ENCODE assay signal across 26 mouse cellular contexts in the genomic region with DNA sequence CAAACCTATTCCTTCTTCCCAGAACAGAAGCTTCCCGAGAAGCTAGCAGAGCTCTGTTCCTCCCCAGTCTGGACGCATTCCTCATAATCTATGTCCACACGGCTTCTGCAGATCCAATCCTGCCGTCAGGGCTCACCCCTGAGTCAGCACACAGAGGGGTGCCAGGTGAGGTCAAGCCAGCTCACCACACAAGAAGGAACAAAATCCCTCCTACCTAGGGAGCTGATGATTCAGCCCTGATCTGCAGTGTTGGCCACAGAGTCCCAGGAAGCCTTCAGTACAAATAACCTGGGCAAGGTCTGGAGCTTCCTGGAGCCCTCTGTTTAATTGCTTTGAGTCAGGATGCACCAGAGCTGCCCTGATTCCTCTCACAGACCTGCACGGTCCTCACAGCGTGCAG.
DNase-seq lines count a peak whose midpoint lies in the region; ATAC-seq and TF ChIP-seq lines count a peak whose summit lies in the region.
"Had no signal": no experiment of that assay in that cellular context is flagged by ENCODE, and none has a peak within 500 bp of the region (broad histone marks: within the 10 kb centered on the region; RNA-seq: fewer than 3 reads in every experiment).

No protein-coding gene starts in this region.

- H3K4me3 ChIP-seq in midbrain, embryonic 10.5 days, result no peak overlapping the region
- H3K4me3 ChIP-seq in midbrain, embryonic 13.5 days (replicated peaks), result no peak overlapping the region
- no peak overlapping the region for H3K4me3 ChIP-seq in stomach, postnatal 0 days (ENCODE audit: low read depth, low read length)
- H3K4me3 ChIP-seq: forebrain, embryonic 13.5 days; heart, adult 2 months; hindbrain, embryonic 12.5 days; liver, embryonic 15.5 days; lung, embryonic 15.5 days; megakaryocyte, embryonic 14.5 days; midbrain, embryonic 15.5 days; neural tube, embryonic 12.5 days had no signal

- no peak overlapping the region for H3K9ac ChIP-seq in midbrain, embryonic 13.5 days (replicated peaks)
- no peak overlapping the region for H3K9ac ChIP-seq in stomach, postnatal 0 days (ENCODE audit: low read length)
- H3K9ac ChIP-seq: forebrain, embryonic 13.5 days; hindbrain, embryonic 12.5 days; liver, embryonic 15.5 days; lung, embryonic 15.5 days; midbrain, embryonic 15.5 days; neural tube, embryonic 12.5 days had no signal

- no peak overlapping the region for H3K4me2 ChIP-seq in midbrain, embryonic 13.5 days (replicated peaks)
- no peak overlapping the region for H3K4me2 ChIP-seq in stomach, postnatal 0 days (replicated peaks; ENCODE audit: low read depth)
- H3K4me2 ChIP-seq: forebrain, embryonic 13.5 days; hindbrain, embryonic 12.5 days; liver, embryonic 15.5 days; lung, embryonic 15.5 days; midbrain, embryonic 15.5 days; neural tube, embryonic 12.5 days had no signal

- H3K36me3 ChIP-seq in midbrain, embryonic 10.5 days, result no peaks in the 10 kb centered on the region
- no peaks in the 10 kb centered on the region for H3K36me3 ChIP-seq in midbrain, embryonic 13.5 days
- H3K36me3 ChIP-seq in stomach, postnatal 0 days (ENCODE audit: control insufficient read depth, insufficient read depth, low read length), result no peaks in the 10 kb centered on the region
- H3K36me3 ChIP-seq: hindbrain, embryonic 12.5 days; liver, embryonic 15.5 days; lung, embryonic 15.5 days; midbrain, embryonic 15.5 days; neural tube, embryonic 12.5 days had no signal

- H3K27ac ChIP-seq in midbrain, embryonic 10.5 days (replicated peaks), result 0 out of 2 replicates have a peak overlapping the region, but pooled peaks have one; percentile 17
- no peak overlapping the region for H3K27ac ChIP-seq in midbrain, embryonic 13.5 days
- H3K27ac ChIP-seq in stomach, postnatal 0 days (replicated peaks), result no peak overlapping the region
- H3K27ac ChIP-seq: forebrain, embryonic 13.5 days; heart, adult 2 months; hindbrain, embryonic 12.5 days; liver, embryonic 15.5 days; lung, embryonic 15.5 days; midbrain, embryonic 15.5 days; neural tube, embryonic 12.5 days had no signal

- TF ChIP-seq CTCF in stomach, postnatal 0 days (IDR thresholded peaks at IDR 0.05; ENCODE audit: low read depth), result no peak

- H3K27me3 ChIP-seq in midbrain, embryonic 10.5 days (ENCODE audit: low read depth, poor library complexity, severe bottlenecking), result no peaks in the 10 kb centered on the region
- H3K27me3 ChIP-seq in midbrain, embryonic 13.5 days, result no peaks in the 10 kb centered on the region
- no peaks in the 10 kb centered on the region for H3K27me3 ChIP-seq in stomach, postnatal 0 days (ENCODE audit: control insufficient read depth, insufficient read depth, low read length)
- H3K27me3 ChIP-seq: forebrain, embryonic 13.5 days; hindbrain, embryonic 12.5 days; liver, embryonic 15.5 days; lung, embryonic 15.5 days; midbrain, embryonic 15.5 days; neural tube, embryonic 12.5 days had no signal

- no peaks in the 10 kb centered on the region for H3K9me3 ChIP-seq in midbrain, embryonic 10.5 days (replicated peaks)
- H3K9me3 ChIP-seq in midbrain, embryonic 13.5 days, result no peaks in the 10 kb centered on the region
- no peaks in the 10 kb centered on the region for H3K9me3 ChIP-seq in stomach, postnatal 0 days (ENCODE audit: control insufficient read depth, low read length)
- H3K9me3 ChIP-seq: forebrain, embryonic 13.5 days; hindbrain, embryonic 12.5 days; liver, embryonic 15.5 days; lung, embryonic 15.5 days; megakaryocyte, embryonic 14.5 days; midbrain, embryonic 15.5 days; neural tube, embryonic 12.5 days had no signal

- WGBS in midbrain, embryonic 10.5 days, result 83% methylated on average over 6 of the region's 6 CpGs
- 75% methylated on average over 6 of the region's 6 CpGs for WGBS in midbrain, embryonic 13.5 days
- 47% methylated on average over 6 of the region's 6 CpGs for WGBS in stomach, postnatal 0 days

- no peak for DNase-seq in cerebellum, adult 11 months
- DNase-seq in midbrain, embryonic 10.5 days (ENCODE audit: low spot score), result no peak
- DNase-seq in cerebellum, adult 9-10 months, result peak; percentile 77
- DNase-seq in stomach, postnatal 0 days (ENCODE audit: low spot score), result peak; percentile 25
- no peak for DNase-seq in ovary, adult 18-20 months (ENCODE audit: low spot score)
- DNase-seq in heart, adult 11 months, result no peak
- DNase-seq: adrenal gland, postnatal 14 days; gastrocnemius, postnatal 25 days; heart, adult 2 months; kidney, postnatal 25 days; left cerebral cortex, postnatal 4 days; liver; lung, postnatal 36 days; right cerebral cortex, adult 18-20 months; right cerebral cortex, postnatal 4 days; thymus, postnatal 36 days had no signal

- no peak for TF ChIP-seq EP300 in stomach, postnatal 0 days (optimal IDR thresholded peaks at IDR 0.05)

- H3K4me1 ChIP-seq in midbrain, embryonic 10.5 days, result peaks cover 15% of the 10 kb centered on the region; the same call in 1 of the 2 replicates
- peaks cover 16% of the 10 kb centered on the region for H3K4me1 ChIP-seq in midbrain, embryonic 13.5 days (replicated peaks)
- H3K4me1 ChIP-seq in stomach, postnatal 0 days (replicated peaks; ENCODE audit: control insufficient read depth, insufficient read depth), result no peaks in the 10 kb centered on the region
- H3K4me1 ChIP-seq: liver, embryonic 15.5 days; lung, embryonic 15.5 days; megakaryocyte, embryonic 14.5 days had no signal

- peak; percentile 56; the same call in 1 of the 2 replicates for ATAC-seq in cerebellum, adult (ENCODE audit: insufficient number of reproducible peaks, low FRiP score, low TSS enrichment)
- ATAC-seq in midbrain, embryonic 13.5 days, result no peak
- no peak; the same call in 1 of the 2 replicates for ATAC-seq in stomach, postnatal 0 days (ENCODE audit: low FRiP score, low TSS enrichment)
- ATAC-seq: forebrain, embryonic 13.5 days; intestine, postnatal 0 days; midbrain, embryonic 15.5 days had no signal

Comparison
In these comparisons a context has a peak if more than half of its experiments do, and no peak if none do; other contexts are left out.
1. DNase-seq: peak in cerebellum, adult 9-10 months (single experiment) and stomach, postnatal 0 days (single experiment); none in cerebellum, adult 11 months (single experiment), midbrain, embryonic 10.5 days (single experiment), ovary, adult 18-20 months (single experiment) and heart, adult 11 months (single experiment).